Mouse (Mus musculus): Measurements from ENCODE around the gene Hcfc2.

DNA sequence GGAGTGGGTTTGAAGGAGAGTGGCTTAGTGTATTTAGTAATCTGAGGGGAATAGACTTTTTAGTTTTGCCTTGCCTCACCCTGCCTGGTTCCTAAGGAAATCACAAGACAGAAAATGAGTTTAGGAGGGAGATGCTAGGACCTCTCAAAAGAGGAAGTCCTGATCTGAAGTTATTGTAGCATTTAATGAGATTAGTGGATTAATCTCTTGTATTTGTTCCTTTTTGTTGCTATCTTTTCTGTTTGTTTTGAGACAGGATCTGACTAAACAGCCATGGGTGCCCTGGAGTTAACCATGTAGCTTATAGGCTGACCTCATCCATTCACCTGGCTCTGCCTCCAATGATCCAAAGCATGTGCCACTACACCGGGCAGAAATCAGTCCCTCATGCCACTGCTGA lies 46.6 kb downstream of the Hcfc2 start:
- no peak for TF ChIP-seq CTCF (conservative IDR thresholded peaks at IDR 0.05; ENCODE audit: insufficient read depth, insufficient read length, low read depth, low read length)
- TF ChIP-seq POLR2A (IDR thresholded peaks at IDR 0.05; ENCODE audit: low read depth, low read length), result no peak

All from kidney, adult 2 months (tissue).